Mouse (Mus musculus) splenic B cell, adult 2 months (primary cell): Measurements from ENCODE around the gene Galnt7.
"Not testable (repeated sequence)": the region's sequence is repeated elsewhere in the genome, so short reads cannot be mapped to it uniquely, and the experiment has no call there.

Experiments used
- DNase-seq: peaks from one replicate; pipeline ENCODE4 v3.0.0-alpha.2; 2011; ENCODE audit warnings: low read depth, low spot score
- H3K27me3 ChIP-seq: 2 replicates; pipeline ENCODE4 v1.6.1; 2012; ENCODE audit warnings: mild to moderate bottlenecking, low read length, moderate library complexity, mixed read lengths; ENCODE audit not compliant: control insufficient read depth, poor library complexity, insufficient read depth, severe bottlenecking
- H3K36me3 ChIP-seq: 2 replicates; pipeline ENCODE4 v1.6.1; 2012; ENCODE audit warnings: mild to moderate bottlenecking, low read length, moderate library complexity, mixed read lengths; ENCODE audit not compliant: control insufficient read depth, poor library complexity, insufficient read depth, severe bottlenecking

Galnt7 gene

DNA sequence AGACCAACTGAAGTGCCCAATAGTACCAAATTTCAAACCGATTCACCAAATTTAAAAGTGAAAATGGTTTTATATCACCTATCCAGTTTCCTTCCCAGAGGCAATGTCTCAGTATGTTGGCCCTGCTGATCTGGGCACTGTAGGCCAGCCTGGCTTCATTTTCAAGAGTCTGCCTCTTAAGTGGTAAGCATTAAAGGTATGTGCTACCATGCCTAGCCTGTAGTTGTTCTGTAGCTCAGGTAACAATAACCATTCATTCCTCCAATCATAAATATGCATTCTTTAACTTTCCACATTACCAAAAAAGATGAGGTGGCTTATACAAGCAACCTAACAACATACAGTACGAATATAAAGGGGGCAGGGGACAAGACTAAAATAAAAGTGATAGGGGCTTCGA is 135.1 kb downstream of the Galnt7 start:
- Histone ChIP-seq H3K36me3 (peaks cover 3% of the 10 kb centered on the region; the same call in 1 of the 2 replicates), H3K27me3 (no peaks in the 10 kb centered on the region)
- no peak for DNase-seq

DNA sequence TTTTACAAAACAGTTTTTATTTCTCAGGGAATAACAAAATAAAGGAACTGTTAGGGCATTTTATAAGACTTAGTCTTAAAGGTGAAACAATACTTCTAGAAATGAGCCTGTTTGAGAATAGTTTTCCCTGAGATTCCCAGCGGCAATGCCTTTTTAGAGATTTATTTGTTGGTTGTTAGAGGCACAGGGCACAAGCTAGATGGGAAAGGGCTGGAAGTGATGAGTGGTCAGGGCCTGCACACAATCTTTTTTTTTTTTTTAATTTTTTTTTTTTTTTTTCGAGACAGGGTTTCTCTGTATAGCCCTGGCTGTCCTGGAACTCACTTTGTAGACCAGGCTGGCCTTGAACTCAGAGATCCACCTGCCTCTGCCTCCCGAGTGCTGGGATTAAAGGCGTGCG is 136.1 kb downstream of the Galnt7 start:
- not testable (repeated sequence) for DNase-seq, H3K27me3 ChIP-seq, H3K36me3 ChIP-seq

- not testable (repeated sequence) for DNase-seq, H3K36me3 ChIP-seq, H3K27me3 ChIP-seq
Observed at GRCm38 (mm10) chr8:57513178-57513661, 139.6 kb downstream of the Galnt7 start.

DNA sequence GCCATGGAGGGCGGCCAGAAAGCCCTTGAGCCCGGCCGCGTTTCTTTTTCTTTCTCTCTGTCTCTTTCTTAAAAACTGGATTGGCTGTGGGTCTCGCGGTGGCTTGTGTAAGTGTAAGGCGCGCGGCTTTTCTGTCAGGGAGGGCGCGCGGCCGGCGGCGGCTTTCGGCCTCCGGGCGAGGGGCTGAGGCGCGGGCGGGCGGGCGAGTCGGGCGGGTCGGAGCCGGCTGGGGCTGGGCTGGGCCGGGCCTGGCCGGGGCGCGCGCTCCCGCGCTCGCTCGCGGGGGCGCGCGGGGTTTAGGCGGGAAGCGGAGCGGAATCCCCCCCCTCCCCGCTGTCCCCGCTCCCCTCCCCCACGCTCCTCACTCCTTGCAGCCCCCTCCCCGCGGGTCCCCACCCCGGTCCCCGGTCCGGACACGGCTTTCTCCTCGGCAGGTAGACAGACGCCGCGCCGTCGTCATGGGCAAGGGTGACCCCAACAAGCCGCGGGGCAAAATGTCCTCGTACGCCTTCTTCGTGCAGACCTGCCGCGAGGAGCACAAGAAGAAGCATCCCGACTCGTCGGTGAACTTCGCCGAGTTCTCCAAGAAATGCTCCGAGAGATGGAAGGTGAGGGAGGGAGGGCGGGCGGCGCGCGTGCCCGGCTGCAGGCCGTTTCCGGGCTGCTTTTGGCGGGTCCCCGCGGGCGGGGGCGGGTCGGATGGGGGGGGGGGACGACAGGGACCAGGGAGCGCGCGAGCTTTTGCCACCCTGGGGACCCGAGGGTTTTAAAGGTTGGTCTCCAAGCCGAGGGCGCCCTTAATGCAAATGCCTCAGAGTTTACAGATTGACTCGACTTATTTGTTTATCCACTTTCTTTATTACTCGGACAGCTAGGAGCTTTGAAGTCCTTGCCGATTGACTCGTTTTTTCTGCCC is 140.4 kb downstream of the Galnt7 start:
- Histone ChIP-seq H3K36me3 (0 out of 2 replicates have a peak, but pooled peaks cover 1% of the 10 kb centered on the region), H3K27me3 (no peaks in the 10 kb centered on the region)
- peak; percentile 51 for DNase-seq

DNA sequence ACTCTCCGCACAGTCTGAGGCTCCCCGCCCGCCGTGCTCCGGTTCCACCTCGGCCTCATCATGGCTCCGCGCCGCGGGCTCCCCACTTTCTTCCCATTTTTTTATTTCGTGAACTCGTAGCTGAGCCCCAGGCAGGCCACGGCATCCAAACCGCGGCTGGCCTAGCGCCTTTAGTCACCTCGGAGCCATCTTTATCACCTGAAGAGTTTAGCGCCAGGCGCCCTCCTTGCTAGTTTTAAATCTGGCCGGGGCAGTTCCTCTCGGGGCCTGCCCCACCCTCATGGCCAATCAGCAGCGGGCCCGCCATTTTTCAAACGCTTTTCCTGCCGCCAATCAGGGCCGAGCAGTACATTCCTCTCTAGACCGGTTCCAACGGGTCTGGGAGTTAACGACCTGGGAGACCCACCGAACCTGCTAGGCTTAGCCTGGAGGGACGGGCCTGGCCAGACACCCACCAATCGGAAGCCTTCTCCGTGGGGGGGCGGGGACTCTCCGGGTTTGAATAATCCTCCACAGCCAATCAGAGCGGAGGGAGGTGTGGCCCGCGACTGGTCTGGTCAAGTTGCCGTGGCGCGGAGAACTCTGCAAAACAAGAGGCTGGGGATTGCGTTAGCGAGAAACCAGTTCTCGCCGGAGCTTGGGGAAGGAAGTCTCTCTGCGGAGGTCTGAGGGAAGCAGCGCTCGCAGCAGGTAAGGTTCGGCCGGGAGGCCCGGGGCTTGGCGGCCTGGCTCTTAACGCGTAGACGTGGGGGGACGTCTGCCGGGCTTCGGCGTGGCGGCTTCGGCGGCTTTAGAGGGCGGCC is 141.3 kb downstream of the Galnt7 start, which contains the start of gene Hmgb2:
TSS of gene Hmgb2 (plus strand) at position 592 of the 803 bp plus-strand sequence.
- Histone ChIP-seq H3K27me3 (no peaks in the 10 kb centered on the region), H3K36me3 (no peaks in the 10 kb centered on the region)
- peak; percentile 99 for DNase-seq

DNA sequence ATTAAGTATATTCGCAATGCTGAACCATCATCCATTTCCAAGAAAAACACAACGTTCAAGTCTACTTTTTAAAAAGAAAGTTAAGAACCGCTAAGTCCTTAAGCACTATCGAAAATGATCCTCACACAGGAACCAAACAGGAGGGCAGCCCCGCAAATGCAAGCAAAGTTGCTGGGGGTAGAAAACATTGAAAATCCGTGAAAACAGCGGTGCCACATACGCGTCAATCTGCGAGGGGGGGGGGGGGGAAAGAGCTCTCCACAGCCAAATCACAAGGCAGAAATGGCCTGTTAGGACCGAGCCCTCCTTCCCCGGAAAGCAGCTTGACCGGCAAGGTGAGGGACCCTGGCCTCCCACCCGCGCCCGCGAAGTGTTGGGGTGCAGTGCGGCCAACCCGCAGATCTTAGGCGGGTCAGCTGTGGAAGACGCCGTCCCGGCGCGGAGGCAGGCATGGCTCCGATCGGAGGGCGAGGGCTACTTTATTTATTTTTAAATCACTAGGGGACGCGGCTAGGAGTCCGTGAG is 142.0 kb downstream of the Galnt7 start:
- DNase-seq, result no peak
- no peaks in the 10 kb centered on the region for H3K36me3 ChIP-seq
- no peaks in the 10 kb centered on the region for H3K27me3 ChIP-seq

- DNase-seq, result no peak
- H3K27me3 ChIP-seq, result no peaks in the 10 kb centered on the region
- H3K36me3 ChIP-seq, result no peaks in the 10 kb centered on the region
Observed at GRCm38 (mm10) chr8:57508657-57509056, 144.2 kb downstream of the Galnt7 start.

DNA sequence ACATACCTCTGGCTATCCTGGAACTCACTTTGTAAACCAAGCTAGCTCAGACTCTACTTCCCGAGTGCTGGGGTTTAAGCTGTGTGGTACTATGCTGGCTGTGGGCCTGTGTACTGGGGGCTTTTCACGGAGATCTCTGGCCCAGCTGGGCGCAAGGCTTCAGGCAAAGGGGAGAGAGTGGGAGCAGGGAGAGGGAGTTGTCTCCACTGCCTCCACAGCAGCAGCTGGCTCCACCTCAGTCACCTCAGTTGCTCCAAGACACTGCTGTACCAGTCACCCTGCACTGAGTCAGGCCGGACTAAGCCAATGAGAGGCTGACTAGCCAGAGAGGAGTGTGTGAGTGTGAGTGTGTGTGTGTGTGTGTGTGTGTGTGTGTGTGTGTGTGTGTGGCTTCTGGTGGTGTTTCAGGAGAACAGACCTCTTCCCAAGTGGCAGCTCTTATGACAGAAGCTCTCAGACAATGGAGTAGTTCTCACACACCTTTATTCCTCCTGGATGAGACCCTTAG is 145.2 kb downstream of the Galnt7 start:
- no peak for DNase-seq
- H3K36me3 ChIP-seq, result no peaks in the 10 kb centered on the region
- H3K27me3 ChIP-seq, result no peaks in the 10 kb centered on the region

DNA sequence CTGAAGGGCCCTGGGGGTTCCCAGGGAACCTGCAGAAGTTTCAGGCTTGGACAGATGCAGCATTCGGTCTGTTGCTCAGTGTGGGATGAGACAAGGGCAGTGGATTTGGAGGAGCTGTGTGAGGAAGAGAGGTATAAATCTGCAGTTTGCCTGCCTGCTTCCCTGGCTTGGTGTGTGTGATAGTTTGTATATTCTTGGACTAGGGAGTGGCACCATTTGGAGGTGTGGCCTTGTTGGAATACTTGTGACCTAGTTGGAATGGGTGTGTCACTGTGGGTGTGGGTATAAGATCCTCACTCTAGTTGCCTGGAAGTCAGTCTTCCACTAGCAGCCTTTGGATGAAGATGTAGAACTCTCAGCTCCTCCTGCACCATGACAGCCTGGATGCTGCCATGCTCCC is 147.3 kb downstream of the Galnt7 start:
- H3K27me3 ChIP-seq, H3K36me3 ChIP-seq, DNase-seq: not testable (repeated sequence)

GRCm38 (mm10) chr8:57503641-57504040 is 149.2 kb downstream of the Galnt7 start:
- Histone ChIP-seq H3K27me3 (no peaks in the 10 kb centered on the region), H3K36me3 (no peaks in the 10 kb centered on the region)
- DNase-seq, result peak; percentile 87

GRCm38 (mm10) chr8:57498847-57499511 is 153.9 kb downstream of the Galnt7 start:
- no peaks in the 10 kb centered on the region for H3K27me3 ChIP-seq
- no peaks in the 10 kb centered on the region for H3K36me3 ChIP-seq
- DNase-seq, result no peak

DNA sequence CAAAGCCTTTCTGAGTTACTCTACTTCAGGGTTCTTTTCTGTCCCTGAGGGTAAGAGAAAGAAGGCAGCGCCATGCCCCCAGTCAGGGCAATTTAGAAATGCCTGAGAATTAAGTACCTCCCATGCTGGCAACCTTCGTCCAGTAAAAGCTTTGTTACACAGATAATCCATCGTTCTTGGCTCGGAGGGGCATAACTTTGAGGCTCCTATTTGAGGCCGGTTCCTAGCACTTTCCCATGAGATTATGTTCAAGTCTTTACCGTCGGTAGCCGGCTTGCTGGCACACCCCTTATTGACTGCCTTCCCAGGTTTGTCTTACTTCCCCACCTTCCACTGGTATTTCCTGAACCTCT is 154.4 kb downstream of the Galnt7 start:
- DNase-seq, result no peak
- no peaks in the 10 kb centered on the region for H3K27me3 ChIP-seq
- no peaks in the 10 kb centered on the region for H3K36me3 ChIP-seq

DNA sequence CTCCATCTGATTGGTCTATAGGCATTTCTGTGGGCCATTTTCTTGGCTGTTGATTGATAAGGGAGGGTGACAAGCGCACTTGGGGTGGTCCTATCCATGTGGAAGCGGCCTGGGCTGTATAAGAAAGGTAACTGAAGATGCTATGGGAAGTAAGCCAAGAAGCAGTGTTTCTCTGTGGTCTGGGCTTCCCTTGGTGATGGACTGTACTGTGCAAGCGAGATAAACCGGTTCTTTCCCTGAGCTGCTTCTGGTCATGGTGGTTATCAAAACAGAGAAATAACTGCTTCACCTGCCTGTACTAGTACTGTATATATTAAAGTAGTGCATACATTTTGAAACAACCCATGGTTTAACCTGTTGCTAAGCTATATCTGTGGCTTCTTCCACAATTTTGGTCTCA is 161.0 kb downstream of the Galnt7 start:
- DNase-seq, result no peak
- H3K36me3 ChIP-seq, result no peaks in the 10 kb centered on the region

DNA sequence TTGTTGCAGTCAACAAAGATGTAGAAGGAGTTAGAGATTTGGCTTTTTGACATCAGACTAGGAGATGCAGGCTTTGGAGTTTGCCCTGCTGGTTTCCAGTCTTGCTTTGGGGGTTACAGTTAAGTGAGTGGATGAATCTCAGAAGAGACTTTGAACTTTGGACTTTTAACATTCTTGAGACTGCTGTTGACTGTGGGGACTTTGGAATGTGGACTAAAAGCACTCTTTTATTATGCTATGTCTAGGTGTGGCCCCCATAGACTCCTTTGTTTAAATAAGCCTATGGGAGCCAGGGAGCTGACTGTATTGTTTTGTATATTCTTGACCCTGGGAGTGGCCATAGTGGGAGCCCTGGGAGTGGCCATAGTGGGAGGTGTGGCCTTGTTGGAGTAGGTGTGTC is 162.9 kb downstream of the Galnt7 start:
- Histone ChIP-seq H3K36me3 (no peaks in the 10 kb centered on the region), H3K27me3 (no peaks in the 10 kb centered on the region)
- no peak for DNase-seq

More for the DNA sequence above, 161.0 kb downstream of the Galnt7 start:
- no peaks in the 10 kb centered on the region for H3K27me3 ChIP-seq
